In genomic region chr9:28012664-28013063, GRCm38 (mm10) we compare ENCODE assay signal across 29 mouse cellular contexts.
DNase-seq lines count a peak whose midpoint lies in the region; TF ChIP-seq lines count a peak whose summit lies in the region.
"Had no signal": no experiment of that assay in that cellular context is flagged by ENCODE, and none has a peak within 500 bp of the region (broad histone marks: within the 10 kb centered on the region; RNA-seq: fewer than 3 reads in every experiment).

No protein-coding gene starts in this region.

- no peaks in the 10 kb centered on the region for H3K4me1 ChIP-seq in heart, embryonic 10.5 days
- peaks cover 3% of the 10 kb centered on the region for H3K4me1 ChIP-seq in cortical plate, adult 2 months (ENCODE audit: control insufficient read depth, insufficient read depth, low read length)
- H3K4me1 ChIP-seq: hindbrain, embryonic 12.5 days; limb, embryonic 10.5 days; limb, embryonic 15.5 days; liver, embryonic 13.5 days; megakaryocyte, embryonic 14.5 days; midbrain, embryonic 12.5 days; neural tube, embryonic 12.5 days had no signal

- intact Hi-C loops in left cerebral cortex, postnatal 25 days (cut with DNase I) = no loop called here
- intact Hi-C loops in left cerebral cortex, postnatal 4 days (cut with DNase I) = no loop called here

- WGBS in heart, embryonic 10.5 days = 76% methylated on average over 7 of the region's 7 CpGs

- H3K4me3 ChIP-seq in heart, embryonic 10.5 days = no peak overlapping the region
- no peak overlapping the region for H3K4me3 ChIP-seq in cortical plate, adult 2 months (ENCODE audit: insufficient read depth, low read length)
- H3K4me3 ChIP-seq: hindbrain, embryonic 12.5 days; limb, embryonic 10.5 days; limb, embryonic 15.5 days; liver, embryonic 13.5 days; megakaryocyte, embryonic 14.5 days; midbrain, embryonic 12.5 days; myocyte; neural tube, embryonic 12.5 days had no signal

- no peak overlapping the region for H3K27ac ChIP-seq in heart, embryonic 10.5 days
- H3K27ac ChIP-seq in cortical plate, adult 2 months (ENCODE audit: insufficient read depth, low read length) = peak overlapping the region; percentile 28; the same call in 1 of the 2 replicates
- H3K27ac ChIP-seq: hindbrain, embryonic 12.5 days; kidney, postnatal 0 days; limb, embryonic 10.5 days; limb, embryonic 15.5 days; liver, embryonic 13.5 days; midbrain, embryonic 12.5 days; neural tube, embryonic 12.5 days had no signal

- DNase-seq in heart, adult 11 months = peak; percentile 19
- DNase-seq in heart, embryonic 10.5 days (ENCODE audit: low spot score) = no peak
- DNase-seq in left cerebral cortex, postnatal 25 days (ENCODE audit: low spot score in 2 of 2) = peak; percentile 35 to 53
- no peak for DNase-seq in left cerebral cortex, postnatal 4 days
- DNase-seq in brain, adult 2 months (ENCODE audit: low read depth, low spot score) = peak; percentile 49
- DNase-seq in adipocyte (ENCODE audit: low spot score) = no peak
- DNase-seq: adrenal gland, postnatal 25 days; cerebellum, adult 8-10 months; cerebellum, postnatal 25 days; forebrain, postnatal 0 days; gastrocnemius, postnatal 14 days; heart, postnatal 36 days; kidney, adult 8-10 months; kidney, postnatal 4 days; layer of hippocampus, postnatal 36 days; liver, embryonic 13.5 days; lung, adult 18-20 months; lung, postnatal 4 days; right cerebral cortex, postnatal 14 days; thymus, postnatal 4 days had no signal

- no peaks in the 10 kb centered on the region for H3K27me3 ChIP-seq in heart, embryonic 10.5 days (ENCODE audit: insufficient read depth, poor library complexity, severe bottlenecking)
- H3K27me3 ChIP-seq: hindbrain, embryonic 12.5 days; limb, embryonic 15.5 days; liver, embryonic 13.5 days; megakaryocyte, embryonic 14.5 days; midbrain, embryonic 12.5 days; neural tube, embryonic 12.5 days had no signal

- no peaks in the 10 kb centered on the region for H3K9me3 ChIP-seq in heart, embryonic 10.5 days
- H3K9me3 ChIP-seq: hindbrain, embryonic 12.5 days; limb, embryonic 10.5 days; limb, embryonic 15.5 days; liver, embryonic 13.5 days; megakaryocyte, embryonic 14.5 days; midbrain, embryonic 12.5 days; neural tube, embryonic 12.5 days had no signal

- no peak for TF ChIP-seq CTCF in cortical plate, adult 2 months (IDR thresholded peaks at IDR 0.05; ENCODE audit: extremely low read depth, insufficient read depth, low read length)

- no peak for TF ChIP-seq POLR2A in cortical plate, adult 2 months (IDR thresholded peaks at IDR 0.05; ENCODE audit: extremely low read depth, insufficient read depth, low read length)

- H3K36me3 ChIP-seq in heart, embryonic 10.5 days = no peaks in the 10 kb centered on the region
- H3K36me3 ChIP-seq: hindbrain, embryonic 12.5 days; limb, embryonic 10.5 days; limb, embryonic 15.5 days; liver, embryonic 13.5 days; midbrain, embryonic 12.5 days; neural tube, embryonic 12.5 days had no signal

Comparison
In these comparisons a context has a peak if more than half of its experiments do, and no peak if none do; other contexts are left out.
1. DNase-seq: peak in heart, adult 11 months (single experiment), left cerebral cortex, postnatal 25 days (2 of 2) and brain, adult 2 months (single experiment); none in heart, embryonic 10.5 days (single experiment), left cerebral cortex, postnatal 4 days (single experiment) and adipocyte (single experiment).